Mouse (Mus musculus): ENCODE data around the gene Cyb5r1. TPM values are rescaled to one million over a fixed set of nuclear protein-coding genes. Genes with fewer than 3 reads are reported as not detected.

Gene Cyb5r1
- total and polyA plus RNA-seq, 3 experiments = 17.5 to 43.6 (median 38.1) TPM

DNA sequence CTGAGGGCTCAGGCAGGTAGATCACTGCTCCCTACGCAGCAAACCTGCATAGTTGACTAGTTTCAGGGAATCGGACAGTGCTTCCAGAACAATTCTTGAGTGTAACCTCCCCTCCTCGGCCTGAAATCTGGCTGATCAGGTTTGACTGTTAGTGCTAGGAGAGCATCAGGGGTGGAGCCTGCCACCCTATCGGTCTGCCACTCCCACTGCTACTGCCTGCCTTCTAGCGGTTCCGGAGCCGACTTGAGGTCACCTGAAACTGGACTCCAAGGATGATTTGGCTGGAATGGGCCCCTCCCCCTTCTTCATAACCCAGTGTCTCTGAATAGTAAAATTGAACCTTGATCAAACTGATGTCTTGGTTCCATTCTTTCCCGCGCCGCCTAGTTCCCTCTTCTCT, 27.6 kb downstream of the Cyb5r1 start:
- Histone ChIP-seq H3K4me2 (ENCODE audit: insufficient read depth, low read depth, poor library complexity, severe bottlenecking) (no peak overlapping the region), H3K9ac (ENCODE audit: insufficient read depth, low read depth) (no peak overlapping the region), H3K4me1 (ENCODE audit: control insufficient read depth in 1 of 2, insufficient read depth in 2 of 2) (peaks cover 2 to 10% of the 10 kb centered on the region in 2 experiments; a peak in 2 of 4 replicates), H3K9me3 (replicated peaks; ENCODE audit: low read length) (no peaks in the 10 kb centered on the region), H3K27ac (ENCODE audit: insufficient read depth, low read depth) (no peak overlapping the region), H3K36me3 (replicated peaks in 1 of 2; ENCODE audit: control insufficient read depth in 1 of 2, insufficient read depth in 1 of 2, low read length in 1 of 2) (peaks cover 42 to 54% of the 10 kb centered on the region in 2 experiments), H3K4me3 (replicated peaks in 1 of 3; ENCODE audit: low read depth in 2 of 3, low read length in 2 of 3, poor library complexity in 1 of 3) (no peak overlapping the region), H3K27me3 (replicated peaks) (no peaks in the 10 kb centered on the region), H3K79me2 (replicated peaks; ENCODE audit: control insufficient read depth, extremely low read depth, insufficient read depth, poor library complexity, severe bottlenecking) (peaks cover 2% of the 10 kb centered on the region; the same call in 1 of the 2 replicates)
- DNase-seq (ENCODE audit: extremely low read depth) = no peak
- dilution Hi-C loops (cut with MboI; ENCODE audit: extremely low pct_ligation_motif_present, extremely low pct_unique_long_range_greater_than_20kb, low sequenced_read_pairs) (no loop called here), in situ Hi-C loops (cut with MboI; ENCODE audit: low pct_ligation_motif_present, low pct_unique_long_range_greater_than_20kb, low sequenced_read_pairs) (no loop called here)
- TF ChIP-seq CHD1 (IDR thresholded peaks at IDR 0.05; ENCODE audit: low read depth, low read length) = no peak
- TF ChIP-seq HCFC1 (IDR thresholded peaks at IDR 0.05; ENCODE audit: low read depth, low read length) = no peak
- TF ChIP-seq MAZ (IDR thresholded peaks at IDR 0.05; ENCODE audit: low read depth, low read length) = no peak
- no peak for TF ChIP-seq NELFE (IDR thresholded peaks at IDR 0.05; ENCODE audit: low read depth, low read length)
- no peak for TF ChIP-seq ZC3H11A (IDR thresholded peaks at IDR 0.05; ENCODE audit: low read depth, low read length)
- no peak for TF ChIP-seq MYC (IDR thresholded peaks at IDR 0.05; ENCODE audit: low read depth, low read length)
- no peak for TF ChIP-seq RAD21 (IDR thresholded peaks at IDR 0.05; ENCODE audit: low read depth, low read length)
- TF ChIP-seq TBP (conservative IDR thresholded peaks at IDR 0.05; ENCODE audit: low read depth, low read length) = no peak
- no peak for TF ChIP-seq USF2 (conservative IDR thresholded peaks at IDR 0.05; ENCODE audit: low read depth, low read length)
- no peak for TF ChIP-seq CHD2 (IDR thresholded peaks at IDR 0.05; ENCODE audit: low read length)
- TF ChIP-seq POLR2AphosphoS2 (IDR thresholded peaks at IDR 0.05; ENCODE audit: low read depth, low read length) = no peak
- TF ChIP-seq JUN (IDR thresholded peaks at IDR 0.05; ENCODE audit: insufficient read depth, low read depth, low read length) = no peak
- TF ChIP-seq ZNF384 (IDR thresholded peaks at IDR 0.05; ENCODE audit: low read depth, low read length) = no peak
- no peak for TF ChIP-seq POLR2A (IDR thresholded peaks at IDR 0.05; ENCODE audit: low read depth, low read length)
- no peak for TF ChIP-seq USF1 (IDR thresholded peaks at IDR 0.05; ENCODE audit: low read depth, low read length)
- no peak for TF ChIP-seq MAFK (IDR thresholded peaks at IDR 0.05; ENCODE audit: insufficient replicate concordance, low read length)
- TF ChIP-seq SMC3 (IDR thresholded peaks at IDR 0.05; ENCODE audit: low read depth, low read length) = no peak

DNA sequence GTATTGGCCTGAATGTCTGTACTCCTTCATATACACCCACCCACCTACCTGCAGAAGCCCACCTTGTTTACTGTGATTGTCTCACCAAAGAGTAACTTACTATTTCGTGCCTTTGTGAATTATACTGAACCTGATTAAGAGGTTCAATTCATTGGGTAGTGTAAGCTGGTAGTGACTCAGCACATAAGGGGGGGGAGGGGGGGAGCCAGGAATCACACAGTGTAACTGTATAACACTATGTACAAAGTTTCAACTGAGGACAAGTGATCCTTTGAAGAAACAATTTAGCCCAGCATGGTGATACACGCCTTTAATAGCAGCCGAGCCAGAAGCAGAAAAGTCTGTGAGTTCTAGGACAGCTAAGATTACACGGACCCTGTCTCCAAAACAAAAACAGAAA, 28.1 kb downstream of the Cyb5r1 start:
- dilution Hi-C loops (cut with MboI; ENCODE audit: extremely low pct_ligation_motif_present, extremely low pct_unique_long_range_greater_than_20kb, low sequenced_read_pairs) (no loop called here), in situ Hi-C loops (cut with MboI; ENCODE audit: low pct_ligation_motif_present, low pct_unique_long_range_greater_than_20kb, low sequenced_read_pairs) (no loop called here)
- no peaks in the 10 kb centered on the region for H3K27me3 ChIP-seq (replicated peaks)
- H3K9me3 ChIP-seq (replicated peaks; ENCODE audit: low read length) = no peaks in the 10 kb centered on the region
- no peak overlapping the region for H3K4me2 ChIP-seq (ENCODE audit: insufficient read depth, low read depth, poor library complexity, severe bottlenecking)
- no peak overlapping the region for H3K9ac ChIP-seq (ENCODE audit: insufficient read depth, low read depth)
- no peak overlapping the region for H3K4me3 ChIP-seq (replicated peaks in 1 of 3; ENCODE audit: low read depth in 2 of 3, low read length in 2 of 3, poor library complexity in 1 of 3)
- H3K36me3 ChIP-seq (replicated peaks in 1 of 2; ENCODE audit: control insufficient read depth in 1 of 2, insufficient read depth in 1 of 2, low read length in 1 of 2) = peaks cover 37 to 52% of the 10 kb centered on the region in 2 experiments
- H3K79me2 ChIP-seq (replicated peaks; ENCODE audit: control insufficient read depth, extremely low read depth, insufficient read depth, poor library complexity, severe bottlenecking) = peaks cover 2% of the 10 kb centered on the region; the same call in 1 of the 2 replicates
- peaks cover 2 to 14% of the 10 kb centered on the region in 2 experiments; a peak in 2 of 4 replicates for H3K4me1 ChIP-seq (ENCODE audit: control insufficient read depth in 1 of 2, insufficient read depth in 2 of 2)
- H3K27ac ChIP-seq (ENCODE audit: insufficient read depth, low read depth) = no peak overlapping the region
- TF ChIP-seq CHD2 (IDR thresholded peaks at IDR 0.05; ENCODE audit: low read length) (no peak), E2F4 (IDR thresholded peaks at IDR 0.05; ENCODE audit: insufficient replicate concordance, low read depth, low read length) (no peak), JUND (conservative IDR thresholded peaks at IDR 0.05; ENCODE audit: low read depth, low read length) (no peak), MAX (IDR thresholded peaks at IDR 0.05; ENCODE audit: low read length) (no peak)
- no peak for DNase-seq (ENCODE audit: extremely low read depth)
